Mouse (Mus musculus) testis, adult 2 months (tissue): ENCODE measurements around the gene Nfu1.

Source experiments
- CTCF ChIP-seq: fragments of 200-500 bp; IDR thresholded peaks from 2 replicates; pipeline ENCODE4 v1.5.1; 2012; ENCODE audit warnings: low read depth, mild to moderate bottlenecking, inconsistent platforms, low read length, moderate library complexity; ENCODE audit not compliant: control insufficient read depth, insufficient read depth, insufficient replicate concordance
- POLR2A ChIP-seq: fragments of 200-500 bp; IDR thresholded peaks from 2 replicates; pipeline ENCODE4 v1.6.1; 2012; ENCODE audit warnings: low read depth, mild to moderate bottlenecking, inconsistent platforms, low read length, moderate library complexity; ENCODE audit not compliant: control insufficient read depth

DNA sequence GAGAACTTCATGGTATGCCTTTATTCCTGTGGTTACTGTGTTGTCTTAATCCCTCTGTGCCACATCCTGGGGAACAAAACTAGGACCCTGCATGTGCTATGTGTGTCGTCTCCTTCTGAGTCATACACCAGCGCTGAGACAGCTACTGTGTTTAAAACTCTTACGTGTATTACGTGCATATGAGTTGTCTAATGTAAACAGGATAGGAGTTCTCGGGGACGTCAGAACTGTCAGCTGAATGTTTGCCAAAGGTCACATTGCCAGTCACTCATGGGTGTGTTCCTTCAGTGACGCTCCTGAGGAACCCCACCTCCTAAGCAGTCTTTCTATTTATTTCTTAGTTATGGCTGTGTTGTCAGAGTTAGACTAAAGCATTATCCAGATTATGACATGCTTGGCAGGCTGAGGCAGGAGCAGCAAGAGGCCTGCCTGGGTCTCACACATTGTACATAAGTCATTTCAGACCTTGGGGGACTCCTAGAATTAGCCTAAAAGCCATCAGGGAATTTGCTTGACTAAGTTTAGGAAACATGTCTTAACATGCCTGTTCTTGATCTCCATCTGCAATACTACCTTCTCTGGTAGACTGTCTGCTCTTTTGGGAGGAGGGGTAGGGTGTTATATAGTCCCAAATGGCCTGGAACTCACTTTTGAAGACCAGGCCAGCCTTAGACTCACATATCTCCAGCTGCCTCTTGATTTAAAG is 60.3 kb downstream of the Nfu1 start:
- TF ChIP-seq CTCF (no peak), POLR2A (no peak)
